Comparison of ENCODE assay signal across 8 mouse cellular contexts in the genomic region with DNA sequence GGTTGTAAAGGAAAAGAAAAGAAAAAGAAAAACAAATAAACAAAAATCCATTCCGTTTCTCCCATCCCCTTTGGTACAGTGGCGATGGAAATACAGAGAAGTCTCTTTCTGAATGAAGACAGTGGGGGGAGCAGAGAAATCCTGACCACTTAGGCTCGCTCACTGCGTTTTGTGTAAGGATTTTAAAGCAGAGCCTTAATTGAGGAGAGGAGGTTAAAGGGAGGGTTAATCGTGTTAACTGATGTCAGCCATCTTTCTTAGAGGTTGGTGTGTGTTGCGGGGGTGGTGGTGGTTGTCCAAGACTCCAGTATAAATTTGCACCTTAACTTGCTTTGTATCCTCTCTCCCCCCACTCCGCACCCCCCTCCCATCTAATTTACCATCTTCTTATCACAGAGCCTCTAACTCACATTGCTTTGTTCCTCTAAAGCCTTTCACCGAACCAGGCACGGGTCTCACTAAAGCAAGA. TPM values are rescaled to one million over a fixed set of nuclear protein-coding genes. Genes with fewer than 3 reads are reported as not detected.
DNase-seq lines count a peak whose midpoint lies in the region; ATAC-seq and TF ChIP-seq lines count a peak whose summit lies in the region.

No protein-coding gene starts in this region.

- WGBS in limb, embryonic 15.5 days: 52% methylated on average over 9 of the region's 9 CpGs
- 49% methylated on average over 9 of the region's 9 CpGs for WGBS in neural tube, embryonic 13.5 days

- peak overlapping the region; percentile 81; the same call in 1 of the 2 replicates for H3K27ac ChIP-seq in layer of hippocampus, adult 2 months
- H3K27ac ChIP-seq in limb, embryonic 15.5 days: peak overlapping the region; percentile 95
- H3K27ac ChIP-seq in neural tube, embryonic 13.5 days (replicated peaks): peak overlapping the region; percentile 83

- peak overlapping the region; percentile 92 for H3K4me2 ChIP-seq in limb, embryonic 15.5 days
- H3K4me2 ChIP-seq in neural tube, embryonic 13.5 days: peak overlapping the region; percentile 98

- no peak for DNase-seq in layer of hippocampus, adult 2 months (ENCODE audit: low spot score in 2 of 2)
- DNase-seq in layer of hippocampus, adult 18-20 months (ENCODE audit: low spot score in 2 of 2): no peak
- no peak for DNase-seq in adipocyte (ENCODE audit: low spot score)
- DNase-seq in left cerebral cortex, adult 11 months (ENCODE audit: low spot score): no peak
- no peak for DNase-seq in frontal cortex, adult 2 months (ENCODE audit: extremely low spot score in 1 of 2, low spot score in 1 of 2)

- H3K4me1 ChIP-seq in erythroblast, embryonic 14.5 days (ENCODE audit: control insufficient read depth): peaks cover 49% of the 10 kb centered on the region
- H3K4me1 ChIP-seq in limb, embryonic 15.5 days: peaks cover 22% of the 10 kb centered on the region
- H3K4me1 ChIP-seq in neural tube, embryonic 13.5 days (replicated peaks): peaks cover 35% of the 10 kb centered on the region

- TF ChIP-seq CTCF in layer of hippocampus, adult 2 months (conservative IDR thresholded peaks at IDR 0.05): no peak

- no peaks in the 10 kb centered on the region for H3K9me3 ChIP-seq in erythroblast, embryonic 14.5 days (ENCODE audit: control insufficient read depth, low read length)
- H3K9me3 ChIP-seq in limb, embryonic 15.5 days: no peaks in the 10 kb centered on the region
- no peaks in the 10 kb centered on the region for H3K9me3 ChIP-seq in neural tube, embryonic 13.5 days

- peak overlapping the region; percentile 79 for H3K4me3 ChIP-seq in layer of hippocampus, adult 2 months
- peak overlapping the region; percentile 65 for H3K4me3 ChIP-seq in erythroblast, embryonic 14.5 days (replicated peaks)
- peak overlapping the region; percentile 66 for H3K4me3 ChIP-seq in limb, embryonic 15.5 days
- peak overlapping the region; percentile 74 for H3K4me3 ChIP-seq in neural tube, embryonic 13.5 days

- peaks cover 35% of the 10 kb centered on the region for H3K36me3 ChIP-seq in erythroblast, embryonic 14.5 days (ENCODE audit: control insufficient read depth)
- peaks cover 17% of the 10 kb centered on the region for H3K36me3 ChIP-seq in limb, embryonic 15.5 days
- peaks cover 16% of the 10 kb centered on the region for H3K36me3 ChIP-seq in neural tube, embryonic 13.5 days

- ATAC-seq in limb, embryonic 15.5 days (ENCODE audit: insufficient number of reproducible peaks, low FRiP score, low TSS enrichment, low read depth): no peak
- ATAC-seq in neural tube, embryonic 13.5 days (ENCODE audit: low read depth): no peak

- 0 out of 2 replicates have a peak, but pooled peaks cover under 1% of the 10 kb centered on the region for H3K27me3 ChIP-seq in erythroblast, embryonic 14.5 days (ENCODE audit: control insufficient read depth)
- no peaks in the 10 kb centered on the region for H3K27me3 ChIP-seq in limb, embryonic 15.5 days
- H3K27me3 ChIP-seq in neural tube, embryonic 13.5 days: no peaks in the 10 kb centered on the region

- peak overlapping the region; percentile 39; the same call in 1 of the 2 replicates for H3K9ac ChIP-seq in limb, embryonic 15.5 days
- peak overlapping the region; percentile 66 for H3K9ac ChIP-seq in neural tube, embryonic 13.5 days

RNA-seq across cellular contexts. Expression of gene Pelo, which starts 1.0 kb away (rescaled TPM):
- total RNA-seq in layer of hippocampus, adult 2 months (2021): 10 to 100 TPM; 19.8 to 22.5 TPM
- total RNA-seq in layer of hippocampus, adult 18-20 months (2021): 10 to 100 TPM; 20.3 to 23.3 TPM
- 6.4 and 7.5 TPM in 2 replicates for polyA plus RNA-seq in erythroblast, embryonic 14.5 days (2012)
- 5.3 and 7.0 TPM in 2 replicates for polyA plus RNA-seq in limb, embryonic 15.5 days (2015; fragmentation: Nextera tagmentation; extraction: Ambion mirVana)
- 4.2 and 4.5 TPM in 2 replicates for polyA plus RNA-seq in neural tube, embryonic 13.5 days (2015; fragmentation: Nextera tagmentation; extraction: Ambion mirVana)
- polyA plus RNA-seq in frontal cortex, adult 2 months (2012; rRNA removed): 20.3 and 21.5 TPM in 2 replicates

RNA-seq across cellular contexts. Expression of gene Gm49395, which starts 10.7 kb away (rescaled TPM):
- 1 to 10 TPM; 1.5 to 4.1 TPM for total RNA-seq in layer of hippocampus, adult 2 months (2021)
- total RNA-seq in layer of hippocampus, adult 18-20 months (2021): 1 to 10 TPM; 2.3 to 2.6 TPM
- polyA plus RNA-seq in erythroblast, embryonic 14.5 days (2012): 1.1 and 1.2 TPM in 2 replicates
- 5.1 and 6.3 TPM in 2 replicates for polyA plus RNA-seq in limb, embryonic 15.5 days (2015; fragmentation: Nextera tagmentation; extraction: Ambion mirVana)
- 2.6 TPM in 2 replicates for polyA plus RNA-seq in neural tube, embryonic 13.5 days (2015; fragmentation: Nextera tagmentation; extraction: Ambion mirVana)
- polyA plus RNA-seq in frontal cortex, adult 2 months (2012; rRNA removed): 0.52 and 1.2 TPM in 2 replicates

RNA-seq across cellular contexts. Expression of gene Itga1, which starts 10.8 kb away (rescaled TPM):
- total RNA-seq in layer of hippocampus, adult 2 months (2021): 1 to 10 TPM; 5.3 to 7.1 TPM
- 1 to 10 TPM; 4.2 to 4.4 TPM for total RNA-seq in layer of hippocampus, adult 18-20 months (2021)
- not detected in 2 replicates for polyA plus RNA-seq in erythroblast, embryonic 14.5 days (2012)
- 11.4 and 12.6 TPM in 2 replicates for polyA plus RNA-seq in limb, embryonic 15.5 days (2015; fragmentation: Nextera tagmentation; extraction: Ambion mirVana)
- 8.4 and 8.8 TPM in 2 replicates for polyA plus RNA-seq in neural tube, embryonic 13.5 days (2015; fragmentation: Nextera tagmentation; extraction: Ambion mirVana)
- 3.0 and 3.5 TPM in 2 replicates for polyA plus RNA-seq in frontal cortex, adult 2 months (2012; rRNA removed)
